Mouse (Mus musculus): ENCODE measurements around the gene Scrt2. TPM values are rescaled to one million over a fixed set of nuclear protein-coding genes. Genes with fewer than 3 reads are reported as not detected.
"Not testable (repeated sequence)": the region's sequence is repeated elsewhere in the genome, so short reads cannot be mapped to it uniquely, and the experiment has no call there.

The Scrt2 gene
- polyA plus RNA-seq, 1 experiment from 2014 or later, result 0.08 TPM

DNA sequence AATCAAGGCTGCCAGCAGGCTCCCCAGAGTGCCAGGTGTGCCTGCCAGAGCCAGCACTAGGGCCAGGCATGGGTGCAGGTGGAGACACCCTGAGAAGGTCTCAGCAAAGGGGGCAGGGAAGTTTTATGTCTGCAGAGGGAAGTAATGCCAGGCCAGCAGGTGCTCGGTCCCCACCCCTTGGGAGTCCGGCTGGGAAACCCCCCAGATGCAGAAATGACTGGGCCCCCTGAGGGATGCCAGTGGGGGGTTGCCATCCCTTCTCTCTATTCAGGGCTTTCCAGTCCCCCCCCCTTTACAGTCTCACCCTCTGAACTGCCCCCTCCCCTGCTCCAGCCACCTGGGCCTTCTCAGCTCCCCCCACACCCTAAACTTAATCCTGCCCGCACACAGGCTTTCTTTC, 29.3 kb upstream of the Scrt2 start:
- no peak overlapping the region for H3K4me2 ChIP-seq (ENCODE audit: low read length)
- WGBS, result 71% methylated on average over 3 of the region's 3 CpGs
- DNase-seq (ENCODE audit: low spot score) (no peak), ATAC-seq (replicated peaks; ENCODE audit: low FRiP score, low TSS enrichment, low read depth) (no peak)
- H3K9ac ChIP-seq (ENCODE audit: low read length), result no peak overlapping the region
- H3K4me1 ChIP-seq (replicated peaks; ENCODE audit: control insufficient read depth, insufficient read depth, low read length), result peaks cover 17% of the 10 kb centered on the region; the same call in 1 of the 2 replicates
- peaks cover 49% of the 10 kb centered on the region for H3K27me3 ChIP-seq (replicated peaks; ENCODE audit: control insufficient read depth, insufficient read depth, low read length)
- H3K27ac ChIP-seq (ENCODE audit: low read depth), result no peak overlapping the region
- no peak overlapping the region for H3K4me3 ChIP-seq (ENCODE audit: low read depth, low read length)
- no peaks in the 10 kb centered on the region for H3K36me3 ChIP-seq (ENCODE audit: control insufficient read depth, insufficient read depth, low read length)
- no peaks in the 10 kb centered on the region for H3K9me3 ChIP-seq (ENCODE audit: control insufficient read depth, low read length)

- Histone ChIP-seq H3K36me3 (ENCODE audit: control insufficient read depth, insufficient read depth, low read length) (no peaks in the 10 kb centered on the region), H3K4me2 (ENCODE audit: low read length) (no peak overlapping the region), H3K9me3 (ENCODE audit: control insufficient read depth, low read length) (no peaks in the 10 kb centered on the region), H3K9ac (ENCODE audit: low read length) (no peak overlapping the region), H3K27me3 (replicated peaks; ENCODE audit: control insufficient read depth, insufficient read depth, low read length) (peaks cover 15% of the 10 kb centered on the region), H3K4me3 (ENCODE audit: low read depth, low read length) (no peak overlapping the region), H3K4me1 (replicated peaks; ENCODE audit: control insufficient read depth, insufficient read depth, low read length) (no peaks in the 10 kb centered on the region), H3K27ac (ENCODE audit: low read depth) (no peak overlapping the region)
- 37% methylated on average over 1 of the region's 1 CpGs for WGBS
- no peak for ATAC-seq (replicated peaks; ENCODE audit: low FRiP score, low TSS enrichment, low read depth)
- DNase-seq (ENCODE audit: low spot score), result no peak
Measured at GRCm38 (mm10) chr2:152055406-152055805, 25.9 kb upstream of the Scrt2 start.

DNA sequence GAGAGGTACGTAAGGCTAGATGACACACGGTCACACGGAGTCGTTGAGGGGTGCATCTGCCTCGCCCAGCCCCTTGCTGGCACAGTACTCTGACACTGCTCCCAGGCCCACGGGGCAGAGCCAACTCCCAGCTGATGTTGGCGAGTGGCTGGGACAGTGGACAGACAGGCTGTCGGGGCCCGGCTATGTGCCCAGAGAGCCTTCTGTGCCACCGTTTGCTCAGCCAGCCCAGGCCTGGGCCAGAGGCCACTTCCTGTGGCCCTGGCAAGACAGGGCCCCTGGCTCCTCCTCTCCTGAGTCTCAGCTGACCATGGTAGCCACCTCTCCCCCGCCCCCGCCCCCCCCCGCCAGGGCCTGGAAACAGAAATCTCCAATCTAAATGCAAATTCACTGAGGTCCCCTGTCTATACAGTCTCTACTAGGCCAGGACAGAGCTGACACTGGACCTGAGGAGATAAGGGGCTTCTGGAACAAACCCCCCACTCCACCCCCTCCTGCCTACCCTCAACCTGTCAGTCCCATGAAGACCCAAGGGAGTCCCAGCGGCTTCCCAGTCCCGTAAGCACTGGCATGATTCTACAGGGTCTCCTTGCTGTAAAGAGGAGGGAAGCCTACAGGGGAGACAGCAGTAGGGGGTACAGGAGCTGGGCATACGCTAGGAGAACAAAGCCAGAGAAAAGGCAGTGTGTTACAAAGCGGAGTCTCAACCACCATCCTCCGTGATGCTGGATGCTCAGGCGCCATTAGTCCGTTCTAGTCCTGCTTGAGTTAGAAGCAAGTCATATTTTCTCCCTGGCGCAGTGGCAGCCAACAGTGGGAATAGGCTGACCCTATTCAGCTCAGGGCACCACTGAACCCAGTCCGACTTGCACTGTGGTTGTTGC, 24.7 kb upstream of the Scrt2 start:
- 70% methylated on average over 21 of the region's 22 CpGs for WGBS
- Histone ChIP-seq H3K4me3 (ENCODE audit: low read depth, low read length) (no peak overlapping the region), H3K36me3 (ENCODE audit: control insufficient read depth, insufficient read depth, low read length) (no peaks in the 10 kb centered on the region), H3K4me1 (replicated peaks; ENCODE audit: control insufficient read depth, insufficient read depth, low read length) (no peaks in the 10 kb centered on the region), H3K27me3 (replicated peaks; ENCODE audit: control insufficient read depth, insufficient read depth, low read length) (peaks cover 5% of the 10 kb centered on the region), H3K9ac (ENCODE audit: low read length) (no peak overlapping the region), H3K27ac (ENCODE audit: low read depth) (no peak overlapping the region), H3K4me2 (ENCODE audit: low read length) (no peak overlapping the region), H3K9me3 (ENCODE audit: control insufficient read depth, low read length) (no peaks in the 10 kb centered on the region)
- no peak for DNase-seq (ENCODE audit: low spot score)
- ATAC-seq (replicated peaks; ENCODE audit: low FRiP score, low TSS enrichment, low read depth), result no peak

- Histone ChIP-seq H3K4me3 (ENCODE audit: low read depth, low read length) (no peak overlapping the region), H3K9ac (ENCODE audit: low read length) (no peak overlapping the region), H3K27ac (ENCODE audit: low read depth) (no peak overlapping the region), H3K27me3 (replicated peaks; ENCODE audit: control insufficient read depth, insufficient read depth, low read length) (no peaks in the 10 kb centered on the region; the same call in 1 of the 2 replicates), H3K4me1 (replicated peaks; ENCODE audit: control insufficient read depth, insufficient read depth, low read length) (no peaks in the 10 kb centered on the region), H3K9me3 (ENCODE audit: control insufficient read depth, low read length) (no peaks in the 10 kb centered on the region), H3K4me2 (ENCODE audit: low read length) (no peak overlapping the region), H3K36me3 (ENCODE audit: control insufficient read depth, insufficient read depth, low read length) (no peaks in the 10 kb centered on the region)
- 72% methylated on average over 9 of the region's 9 CpGs for WGBS
- DNase-seq (ENCODE audit: low spot score) (no peak), ATAC-seq (replicated peaks; ENCODE audit: low FRiP score, low TSS enrichment, low read depth) (no peak)
Measured at GRCm38 (mm10) chr2:152057252-152057563, 24.1 kb upstream of the Scrt2 start.

- not testable (repeated sequence) for H3K4me1 ChIP-seq (replicated peaks; ENCODE audit: control insufficient read depth, insufficient read depth, low read length); ATAC-seq (replicated peaks; ENCODE audit: low FRiP score, low TSS enrichment, low read depth); H3K27me3 ChIP-seq (replicated peaks; ENCODE audit: control insufficient read depth, insufficient read depth, low read length); H3K36me3 ChIP-seq (ENCODE audit: control insufficient read depth, insufficient read depth, low read length); H3K4me2 ChIP-seq (ENCODE audit: low read length); H3K9me3 ChIP-seq (ENCODE audit: control insufficient read depth, low read length); H3K9ac ChIP-seq (ENCODE audit: low read length); DNase-seq (ENCODE audit: low spot score); H3K4me3 ChIP-seq (ENCODE audit: low read depth, low read length); H3K27ac ChIP-seq (ENCODE audit: low read depth)
- WGBS, result 89% methylated on average over 3 of the region's 3 CpGs
Measured at GRCm38 (mm10) chr2:152062817-152063216, 18.5 kb upstream of the Scrt2 start.

DNA sequence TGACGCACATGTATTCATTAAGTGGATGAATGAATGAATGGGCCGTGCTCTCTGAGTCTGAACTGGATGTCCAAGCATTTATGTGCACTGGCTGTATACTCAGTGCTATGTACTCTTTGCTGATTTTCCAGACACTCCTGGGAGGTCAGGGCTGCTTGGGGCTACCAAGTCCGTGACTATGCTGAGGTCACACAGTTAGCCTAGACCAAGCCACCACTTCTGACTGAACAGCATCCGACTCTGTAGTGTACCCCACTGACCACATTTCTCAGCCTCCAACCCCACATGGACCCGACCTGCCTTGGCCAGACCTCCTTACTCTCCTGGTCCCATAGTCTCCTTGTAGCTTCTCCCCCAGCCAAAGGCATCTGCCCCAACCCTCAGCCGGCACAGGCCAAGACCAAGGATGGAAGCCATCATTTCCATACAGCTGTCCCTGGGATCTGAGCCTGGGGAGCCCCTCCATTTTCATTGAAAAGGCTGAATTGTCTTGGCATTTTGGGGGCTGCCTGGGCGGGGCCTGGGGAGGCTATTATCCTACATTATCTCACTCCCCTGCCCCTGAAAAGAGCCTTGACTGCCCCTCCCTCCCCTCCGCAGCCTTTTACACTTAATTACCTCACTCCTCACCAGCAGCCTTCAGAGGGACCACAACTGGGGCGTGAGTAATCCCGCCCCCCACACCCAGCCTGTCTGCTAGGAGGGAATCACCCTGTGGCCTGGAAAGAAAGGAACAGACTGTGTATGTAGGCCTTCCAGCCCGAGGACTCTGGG, 12.5 kb upstream of the Scrt2 start:
- DNase-seq (ENCODE audit: low spot score) (no peak), ATAC-seq (replicated peaks; ENCODE audit: low FRiP score, low TSS enrichment, low read depth) (no peak)
- H3K27me3 ChIP-seq (replicated peaks; ENCODE audit: control insufficient read depth, insufficient read depth, low read length), result no peaks in the 10 kb centered on the region
- no peak overlapping the region for H3K4me3 ChIP-seq (ENCODE audit: low read depth, low read length)
- WGBS, result 41% methylated on average over 11 of the region's 11 CpGs
- no peak overlapping the region for H3K27ac ChIP-seq (ENCODE audit: low read depth)
- no peaks in the 10 kb centered on the region for H3K9me3 ChIP-seq (ENCODE audit: control insufficient read depth, low read length)
- H3K4me2 ChIP-seq (ENCODE audit: low read length), result no peak overlapping the region
- H3K9ac ChIP-seq (ENCODE audit: low read length), result no peak overlapping the region
- H3K36me3 ChIP-seq (ENCODE audit: control insufficient read depth, insufficient read depth, low read length), result no peaks in the 10 kb centered on the region
- no peaks in the 10 kb centered on the region for H3K4me1 ChIP-seq (replicated peaks; ENCODE audit: control insufficient read depth, insufficient read depth, low read length)

DNA sequence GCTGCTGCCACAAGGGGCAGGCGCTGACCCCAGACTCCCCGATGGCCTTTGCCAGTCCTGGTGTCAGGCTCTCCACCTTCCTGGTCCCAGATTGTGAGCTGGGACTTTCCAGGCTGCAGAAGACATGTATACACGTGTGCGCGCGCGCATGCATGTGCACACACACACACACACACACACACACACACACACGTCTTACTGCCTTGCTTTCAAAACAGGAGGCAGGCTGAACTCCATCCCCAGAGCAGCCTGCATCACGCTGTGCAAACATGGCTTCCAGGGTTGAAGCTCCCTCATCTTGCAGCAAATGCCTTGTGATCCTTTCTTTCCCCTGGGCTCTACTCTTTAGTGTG, 11.9 kb upstream of the Scrt2 start:
- no peaks in the 10 kb centered on the region for H3K4me1 ChIP-seq (replicated peaks; ENCODE audit: control insufficient read depth, insufficient read depth, low read length)
- no peak overlapping the region for H3K4me3 ChIP-seq (ENCODE audit: low read depth, low read length)
- ATAC-seq (replicated peaks; ENCODE audit: low FRiP score, low TSS enrichment, low read depth), result no peak
- no peak for DNase-seq (ENCODE audit: low spot score)
- H3K27me3 ChIP-seq (replicated peaks; ENCODE audit: control insufficient read depth, insufficient read depth, low read length), result no peaks in the 10 kb centered on the region
- no peak overlapping the region for H3K27ac ChIP-seq (ENCODE audit: low read depth)
- H3K9ac ChIP-seq (ENCODE audit: low read length), result no peak overlapping the region
- no peaks in the 10 kb centered on the region for H3K9me3 ChIP-seq (ENCODE audit: control insufficient read depth, low read length)
- no peak overlapping the region for H3K4me2 ChIP-seq (ENCODE audit: low read length)
- WGBS, result 62% methylated on average over 9 of the region's 9 CpGs
- no peaks in the 10 kb centered on the region for H3K36me3 ChIP-seq (ENCODE audit: control insufficient read depth, insufficient read depth, low read length)

GRCm38 (mm10) chr2:152069941-152070340, 11.4 kb upstream of the Scrt2 start:
- Histone ChIP-seq H3K27me3 (replicated peaks; ENCODE audit: control insufficient read depth, insufficient read depth, low read length) (0 out of 2 replicates have a peak, but pooled peaks cover 3% of the 10 kb centered on the region), H3K27ac (ENCODE audit: low read depth) (no peak overlapping the region), H3K4me2 (ENCODE audit: low read length) (no peak overlapping the region), H3K9me3 (ENCODE audit: control insufficient read depth, low read length) (no peaks in the 10 kb centered on the region), H3K9ac (ENCODE audit: low read length) (no peak overlapping the region), H3K4me1 (replicated peaks; ENCODE audit: control insufficient read depth, insufficient read depth, low read length) (no peaks in the 10 kb centered on the region), H3K4me3 (ENCODE audit: low read depth, low read length) (no peak overlapping the region), H3K36me3 (ENCODE audit: control insufficient read depth, insufficient read depth, low read length) (no peaks in the 10 kb centered on the region)
- ATAC-seq (replicated peaks; ENCODE audit: low FRiP score, low TSS enrichment, low read depth) (no peak), DNase-seq (ENCODE audit: low spot score) (no peak)
- WGBS, result 71% methylated on average over 2 of the region's 2 CpGs
